Mouse (Mus musculus) gonadal fat pad, adult 2 months (tissue): ENCODE data around the gene Tymp. TPM values are rescaled to one million over a fixed set of nuclear protein-coding genes. Genes with fewer than 3 reads are reported as not detected.

ENCODE experiments used
- DNase-seq: peaks from one replicate; pipeline ENCODE4 v3.0.0-alpha.2; 2012; ENCODE audit warnings: low read depth
- polyA plus RNA-seq: library from polyadenylated mRNA; depleted of rRNA; stranded (reverse); fragments of >200 nt; gene quantifications from 2 replicates; pipeline ENCODE4 v1.2.3, GENCODE M21; 2012

Tymp gene
- polyA plus RNA-seq, 1 experiment: 2.3 TPM

DNA sequence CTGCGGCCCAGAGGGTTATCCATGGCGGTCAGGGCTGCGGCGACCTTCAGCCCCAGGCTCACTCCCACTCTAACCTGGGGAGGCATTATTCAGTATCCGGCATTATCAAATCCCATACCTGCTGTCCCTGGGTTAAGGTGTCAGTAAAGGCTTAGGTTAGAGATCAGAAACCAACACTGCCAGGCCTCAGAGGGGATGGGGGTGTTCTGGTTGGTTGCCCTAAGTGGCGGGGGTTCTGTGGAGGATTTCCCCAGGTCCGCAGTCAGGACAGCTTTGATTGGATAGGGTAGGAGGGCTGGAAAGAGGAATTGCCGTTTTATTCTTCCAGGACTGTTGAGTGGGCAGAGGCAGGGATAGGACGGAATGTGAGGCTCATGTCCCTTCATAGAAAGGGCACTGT is 2.5 kb downstream of the Tymp start:
- no peak for DNase-seq

DNA sequence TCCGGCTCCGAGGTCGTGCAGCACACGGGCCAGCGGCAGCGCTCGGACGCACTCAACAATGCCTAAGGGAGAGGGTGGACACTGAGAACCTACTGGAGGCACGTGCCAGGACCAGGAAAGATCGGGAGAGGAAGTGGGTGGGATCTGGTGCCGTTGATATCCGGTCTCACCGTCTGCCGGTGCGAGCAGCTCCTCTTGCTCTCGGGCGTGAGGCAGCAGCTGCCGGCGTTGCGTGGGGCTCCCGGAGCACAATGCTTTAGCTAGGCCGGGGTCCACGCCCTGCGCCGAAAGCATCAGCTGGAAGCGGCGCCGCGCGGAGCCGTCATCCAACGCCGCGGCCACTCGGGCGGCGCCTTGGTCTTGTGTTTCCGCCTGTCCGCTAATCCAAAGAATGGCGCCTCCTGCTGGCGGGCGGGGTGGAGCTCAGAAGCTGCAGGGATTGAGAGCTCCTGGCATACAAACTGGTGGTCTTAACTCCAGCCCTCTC is 3.0 kb downstream of the Tymp start, which contains the start of gene Sco2:
TSS of gene Sco2 (minus strand) at position 85 of the 487 bp plus-strand sequence.
- DNase-seq: peak; percentile 51

DNA sequence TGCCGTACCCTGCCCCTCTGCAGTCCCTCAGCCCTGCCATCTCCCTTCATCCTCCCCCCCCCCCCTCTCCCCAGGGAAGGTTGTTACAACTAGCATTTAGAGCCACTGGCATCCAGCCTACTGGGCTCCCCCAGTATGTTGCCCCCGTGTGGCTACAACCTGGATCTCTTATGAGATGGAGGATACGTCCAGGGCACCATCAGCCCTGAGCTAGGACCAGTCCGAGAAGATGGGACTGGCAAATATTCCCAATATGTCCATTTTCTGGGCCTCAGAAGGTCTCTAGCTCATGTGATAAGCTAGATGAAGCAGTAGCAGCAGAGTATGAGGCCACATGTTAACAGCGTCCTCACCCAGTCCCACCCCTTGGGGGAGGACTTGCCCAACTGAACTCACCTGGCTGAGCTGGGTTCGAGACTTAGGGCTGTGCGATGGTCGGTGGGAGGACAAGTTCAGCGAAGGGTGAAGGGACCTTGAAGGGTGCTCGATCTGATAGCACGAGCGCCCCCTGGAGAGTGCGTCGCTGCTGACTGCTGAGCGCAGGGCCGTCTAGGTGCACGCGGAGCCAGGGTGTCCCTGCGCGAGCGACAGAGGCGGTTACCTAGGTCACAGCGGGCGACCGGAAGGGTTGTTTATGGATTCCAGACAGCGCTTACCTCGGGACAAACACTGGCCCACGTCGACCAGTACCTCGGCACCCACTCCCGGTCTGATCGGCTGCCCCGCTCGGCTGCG is 3.6 kb downstream of the Tymp start:
- DNase-seq: peak; percentile 28

DNA sequence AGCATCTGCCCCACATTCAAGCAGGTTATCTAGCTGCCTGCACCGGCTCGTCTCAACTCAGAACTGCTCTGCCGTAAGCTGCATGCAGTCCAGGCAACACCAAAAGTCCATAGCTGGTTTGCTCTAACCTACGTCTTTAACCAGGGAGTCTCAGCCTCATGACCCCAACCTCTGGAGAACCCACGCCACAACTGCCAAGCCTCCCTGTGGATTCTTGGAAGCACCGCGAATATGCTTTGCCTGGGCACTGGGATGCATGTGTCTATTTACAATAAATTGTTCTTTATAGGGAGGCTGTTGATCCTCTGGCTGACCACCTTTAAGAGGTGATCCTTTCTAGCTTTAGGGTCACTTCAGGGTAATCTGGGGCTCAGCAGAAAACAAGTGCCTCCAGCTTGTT is 4.3 kb downstream of the Tymp start:
- no peak for DNase-seq

DNA sequence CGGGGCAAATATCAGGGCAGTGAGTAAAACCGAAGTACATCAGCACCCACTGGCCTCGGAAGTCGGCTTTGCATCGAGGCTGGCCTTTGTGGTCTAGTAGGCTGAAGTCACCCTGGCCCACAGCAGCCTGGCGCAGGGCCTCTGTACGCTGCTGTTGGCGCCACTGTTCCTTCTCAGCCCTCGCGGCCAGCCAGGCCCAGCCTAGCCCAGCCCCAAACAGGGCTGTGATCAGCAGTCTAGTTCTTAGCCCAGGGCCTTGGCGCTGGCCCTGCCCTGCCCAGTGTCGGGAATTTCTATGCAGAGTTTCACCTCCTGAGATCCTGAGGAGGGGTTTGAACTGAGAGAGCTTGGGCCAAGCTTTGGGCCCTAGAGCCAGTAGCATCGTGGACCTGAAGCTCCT is 4.8 kb downstream of the Tymp start:
- no peak for DNase-seq

DNA sequence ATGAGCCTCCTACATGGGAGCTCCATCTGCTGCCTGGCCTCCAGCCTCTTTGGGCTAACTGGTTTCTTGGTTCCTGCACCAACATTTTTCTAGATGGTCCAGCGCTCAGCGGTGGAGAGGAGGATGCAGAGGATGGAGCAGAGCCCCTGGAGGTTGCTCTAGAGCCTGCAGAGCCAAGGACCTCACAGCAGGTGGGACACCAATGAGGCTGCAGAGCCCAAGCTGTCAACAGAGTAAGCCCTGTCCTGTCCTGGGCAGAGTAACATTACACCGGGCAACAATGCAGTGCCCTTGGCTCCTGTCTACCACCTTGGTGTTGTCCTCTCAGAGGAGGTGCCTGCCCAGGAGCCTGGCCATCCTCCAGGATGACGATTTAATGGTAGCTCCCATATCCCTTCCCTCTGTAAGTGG is 11.7 kb downstream of the Tymp start:
- DNase-seq: no peak

DNA sequence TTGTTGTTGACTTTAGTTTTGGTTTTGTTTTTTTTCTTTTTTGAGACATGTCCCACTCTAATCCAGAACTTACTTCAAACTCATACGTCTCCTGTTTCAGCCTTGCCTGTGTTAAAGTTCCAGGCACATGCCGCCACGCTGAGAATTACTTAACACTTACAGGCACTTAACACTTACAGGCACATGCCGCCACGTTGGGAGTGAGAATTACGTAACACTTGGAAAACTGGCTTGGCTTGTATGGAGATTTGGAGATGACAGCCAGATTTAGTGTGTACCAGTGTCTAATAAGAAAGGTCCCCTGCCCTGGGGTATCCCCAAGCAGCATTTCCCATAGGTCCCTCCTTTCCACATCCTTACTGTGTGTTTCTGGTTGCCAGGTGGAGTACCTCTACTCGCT is 13.8 kb downstream of the Tymp start:
- DNase-seq: peak; percentile 92

DNA sequence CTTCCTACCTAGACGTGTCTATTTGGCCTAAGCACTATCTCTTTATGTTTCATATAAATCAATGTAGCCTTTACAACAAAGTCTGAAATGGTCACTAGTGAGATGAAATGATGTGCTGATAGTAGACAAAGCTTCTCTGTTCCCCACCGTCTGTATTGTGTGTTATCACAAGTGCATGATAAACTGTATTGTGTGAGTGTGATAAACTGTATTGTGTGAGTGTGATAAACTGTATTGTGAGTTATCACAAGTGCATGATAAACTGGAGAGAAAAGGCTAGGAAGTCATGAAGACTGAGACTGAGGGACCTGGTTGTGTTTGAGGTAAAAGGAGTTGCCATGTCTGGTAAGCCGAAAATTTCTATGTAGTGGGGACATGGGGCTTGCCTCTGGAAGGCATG is 18.1 kb downstream of the Tymp start:
- DNase-seq: no peak

DNA sequence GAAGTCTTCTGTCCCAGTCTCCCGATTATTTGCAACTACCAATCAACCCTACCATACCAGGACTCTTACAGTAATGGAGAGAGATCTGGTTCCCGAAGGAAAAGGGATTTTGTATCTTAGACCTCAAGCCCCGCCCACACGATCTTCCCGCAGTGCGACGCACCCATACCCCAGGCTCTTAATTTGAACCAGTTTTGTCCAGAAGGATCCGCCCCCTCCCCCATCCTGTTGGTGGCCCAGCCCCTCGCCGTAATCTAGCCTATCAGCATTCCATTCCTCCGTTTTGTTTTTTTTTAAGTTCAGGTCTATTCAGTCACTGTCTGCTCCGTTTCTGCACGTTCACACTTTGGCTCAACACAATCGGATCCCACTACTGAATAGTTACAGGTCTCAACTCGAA is 20.5 kb downstream of the Tymp start:
- DNase-seq: peak; percentile 38

DNA sequence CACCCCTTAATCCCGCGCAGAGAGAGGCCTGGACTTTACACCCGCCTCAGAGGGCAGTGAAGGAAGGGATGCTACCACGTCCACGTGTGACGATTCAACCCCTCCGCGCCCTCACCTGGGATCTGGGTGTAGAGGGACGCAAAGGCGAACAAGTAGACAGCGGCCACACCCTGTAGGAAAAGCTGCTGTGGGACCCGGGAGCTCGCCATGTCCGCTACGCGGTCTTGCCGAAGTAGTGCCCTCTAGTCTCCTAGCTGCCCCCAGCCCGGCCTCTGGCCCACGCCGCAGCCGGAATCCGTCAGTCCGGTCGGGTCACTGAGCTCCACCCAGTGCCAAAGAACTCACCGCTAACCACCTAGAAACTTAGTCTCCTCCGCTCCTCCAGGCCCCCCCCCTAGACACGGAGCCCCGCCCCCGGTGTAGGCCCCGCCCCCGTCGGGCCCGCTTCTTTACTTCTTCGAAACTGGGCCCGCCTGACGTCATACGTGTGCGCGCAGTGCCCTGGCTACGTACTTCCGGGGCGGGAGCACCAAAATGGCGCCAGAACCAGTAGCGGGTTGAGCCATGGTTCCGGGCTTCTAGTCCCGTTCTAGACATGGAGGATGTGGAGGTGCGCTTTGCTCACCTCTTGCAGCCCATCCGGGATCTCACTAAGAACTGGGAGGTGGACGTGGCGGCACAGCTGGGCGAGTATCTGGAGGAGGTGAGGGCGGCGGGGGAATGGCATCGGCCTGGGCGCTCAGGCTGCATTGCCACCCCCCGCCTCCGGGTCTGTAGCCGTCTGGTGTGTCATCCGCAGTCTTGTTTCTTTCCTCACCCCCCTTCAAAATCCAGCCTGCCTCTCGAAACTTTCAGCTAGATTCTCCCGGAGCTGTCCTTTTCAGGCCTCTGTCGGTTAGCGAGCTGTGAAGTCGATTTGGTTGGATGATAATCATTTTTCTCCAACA is 21.3 kb downstream of the Tymp start, which contains the start of the genes Lmf2 and Ncaph2:
TSS of gene Lmf2 (minus strand) at position 419 of the 947 bp plus-strand sequence.
TSS of gene Ncaph2 (plus strand) at position 479 of the 947 bp plus-strand sequence.
- peak; percentile 47 for DNase-seq

DNA sequence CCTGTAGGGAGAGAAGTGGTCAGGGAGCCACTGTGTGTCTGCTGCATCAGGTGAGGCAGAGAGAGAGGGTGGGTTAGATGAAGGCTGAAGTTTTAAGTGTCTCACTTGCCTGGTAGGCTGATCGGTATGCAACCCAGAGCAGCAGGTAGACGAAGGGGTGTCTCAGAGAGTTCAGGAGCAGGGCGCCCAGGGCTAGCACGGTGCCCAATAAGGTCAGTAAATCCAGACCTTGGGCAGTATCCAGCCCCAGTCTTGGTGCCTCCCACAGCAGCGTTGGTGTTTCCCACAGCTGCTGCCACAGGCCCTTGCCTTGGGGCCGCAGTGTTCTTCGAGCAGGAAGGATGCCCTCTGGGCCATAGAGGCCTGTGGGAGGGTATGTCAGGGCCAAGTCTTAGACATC is 22.4 kb downstream of the Tymp start:
- DNase-seq: no peak

DNA sequence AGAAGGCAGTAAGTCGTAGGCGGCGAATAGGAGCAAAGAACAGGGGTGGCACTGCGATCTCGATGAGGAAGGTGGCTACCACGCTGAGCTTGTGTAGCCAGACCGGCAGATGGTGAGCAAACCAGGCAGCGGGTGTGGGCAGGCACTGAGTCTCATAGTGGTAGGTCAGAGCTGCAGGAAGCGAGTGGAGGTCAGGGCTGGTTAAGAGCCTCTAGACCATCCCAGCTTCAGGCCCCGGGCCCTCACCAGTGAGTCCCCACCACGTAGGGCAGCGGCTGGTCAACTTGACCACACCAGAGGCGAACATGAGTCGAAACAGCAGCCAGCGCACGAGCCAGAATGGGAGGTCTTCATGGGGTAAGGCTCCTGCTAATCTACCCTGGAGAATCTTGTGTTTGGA is 23.0 kb downstream of the Tymp start:
- DNase-seq: no peak

DNA sequence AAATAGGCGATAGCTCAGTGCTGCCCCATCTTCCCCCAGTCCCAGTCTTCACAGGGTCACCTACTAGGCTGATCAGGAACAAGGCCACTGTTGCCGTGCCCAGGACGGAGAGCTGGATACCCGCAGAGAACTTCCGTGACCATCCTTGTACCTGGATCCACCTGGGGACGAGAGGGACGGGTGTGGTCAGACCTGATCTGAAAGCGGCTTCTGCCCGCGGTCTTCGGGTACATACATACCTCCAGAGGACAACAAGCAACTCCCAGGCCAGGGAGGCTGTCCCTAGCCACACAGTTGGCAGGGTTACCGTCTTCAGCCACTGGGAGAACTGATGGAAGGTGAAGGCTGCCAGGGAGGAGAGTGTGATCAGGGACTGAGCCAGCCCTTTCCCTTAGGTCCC is 24.0 kb downstream of the Tymp start:
- no peak for DNase-seq

DNA sequence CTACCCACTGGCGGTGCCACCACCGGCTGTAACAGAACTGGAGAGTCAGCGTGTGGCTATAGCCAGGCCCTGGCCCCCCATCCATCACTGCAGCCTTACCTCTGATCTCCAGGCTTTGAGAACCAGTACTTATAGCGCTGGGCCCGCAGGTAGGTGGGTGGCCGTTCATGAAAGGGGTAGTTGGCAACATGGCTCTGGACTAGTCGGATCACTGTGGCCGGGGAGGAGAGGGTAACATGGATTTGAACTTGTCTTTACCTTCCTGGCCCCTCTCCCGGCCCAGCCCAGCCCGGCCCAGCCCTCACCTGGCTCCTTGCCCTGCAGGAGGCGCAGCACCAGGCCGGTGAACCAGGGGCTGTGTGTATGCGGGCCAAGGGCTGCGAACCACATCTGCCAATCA is 24.8 kb downstream of the Tymp start:
- DNase-seq: no peak

DNA sequence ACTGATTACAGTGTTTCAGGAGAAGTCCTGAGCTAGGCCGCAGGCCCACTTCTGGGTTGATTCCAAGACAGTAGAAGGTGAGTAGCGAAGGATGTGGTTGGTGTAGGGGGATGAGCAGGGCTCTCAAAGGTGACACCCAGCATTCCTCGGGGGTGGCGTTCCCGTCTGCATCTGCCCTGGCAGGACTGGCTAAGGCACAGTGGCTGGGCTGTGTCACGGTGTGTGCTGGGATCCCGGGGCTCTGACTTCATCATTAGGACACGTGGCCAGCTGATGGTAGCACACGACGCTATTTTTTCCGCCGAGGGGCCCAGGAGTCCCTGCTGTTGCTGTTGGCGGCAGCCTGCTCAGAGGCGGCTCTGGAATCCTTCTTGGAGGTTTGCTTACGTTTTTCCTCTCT is 25.5 kb downstream of the Tymp start:
- DNase-seq: no peak

DNA sequence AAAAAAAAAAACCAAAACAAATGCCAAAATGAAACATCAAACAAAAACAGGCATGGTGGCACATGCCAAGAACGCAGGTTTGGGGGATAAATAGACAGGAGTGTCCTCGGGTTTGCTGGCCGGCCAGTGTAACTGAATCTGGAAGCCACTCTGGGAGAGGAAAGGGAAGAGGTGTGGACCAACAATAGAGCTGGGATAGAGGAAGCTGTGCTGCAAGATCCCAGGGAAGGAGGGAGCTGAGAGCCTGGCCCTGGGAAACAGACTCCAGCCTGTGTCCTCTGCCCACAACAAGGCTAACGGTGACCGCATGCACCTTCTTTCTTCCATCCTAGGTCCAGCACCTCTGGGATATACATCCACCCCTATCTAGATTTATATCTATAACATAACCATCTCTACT is 26.4 kb downstream of the Tymp start:
- DNase-seq: no peak

DNA sequence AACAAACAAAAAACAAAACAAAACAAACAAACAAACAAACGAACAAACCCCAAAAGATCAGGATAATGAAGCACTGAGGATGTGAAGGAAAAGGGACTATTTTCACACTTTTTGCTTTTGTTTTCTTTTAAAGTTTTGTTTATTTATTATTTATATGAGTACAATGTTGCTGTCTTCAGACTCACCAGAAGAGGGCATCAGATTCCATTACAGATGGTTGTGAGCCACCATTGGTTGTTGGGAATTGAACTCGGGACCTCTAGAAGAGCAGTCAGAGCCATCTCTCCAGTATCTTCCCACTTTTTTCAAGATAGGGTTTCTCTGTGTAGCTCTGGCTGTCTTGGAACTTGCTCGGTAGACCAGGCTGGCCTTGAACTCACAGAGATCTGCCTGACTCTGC is 33.5 kb downstream of the Tymp start:
- no peak for DNase-seq

DNA sequence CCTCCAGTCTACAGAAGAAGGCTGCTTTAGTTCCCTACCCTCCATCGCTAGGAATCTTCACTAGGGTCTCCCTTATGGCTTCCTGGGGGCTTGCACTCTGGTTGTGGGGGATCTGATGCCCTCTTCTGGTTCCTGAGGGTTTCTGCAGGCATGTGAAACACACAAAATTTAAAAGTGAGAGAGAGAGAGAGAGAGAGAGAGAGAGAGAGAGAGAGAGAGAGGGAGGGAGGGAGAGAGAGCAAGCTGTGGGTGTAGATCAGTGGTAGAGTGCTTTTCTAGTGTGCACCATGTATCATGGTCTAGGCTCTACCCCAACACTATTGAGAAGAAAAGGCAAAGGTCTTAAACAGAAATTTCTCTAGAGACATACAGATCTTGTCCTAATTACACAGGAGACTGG is 35.2 kb downstream of the Tymp start:
- DNase-seq: no peak

DNA sequence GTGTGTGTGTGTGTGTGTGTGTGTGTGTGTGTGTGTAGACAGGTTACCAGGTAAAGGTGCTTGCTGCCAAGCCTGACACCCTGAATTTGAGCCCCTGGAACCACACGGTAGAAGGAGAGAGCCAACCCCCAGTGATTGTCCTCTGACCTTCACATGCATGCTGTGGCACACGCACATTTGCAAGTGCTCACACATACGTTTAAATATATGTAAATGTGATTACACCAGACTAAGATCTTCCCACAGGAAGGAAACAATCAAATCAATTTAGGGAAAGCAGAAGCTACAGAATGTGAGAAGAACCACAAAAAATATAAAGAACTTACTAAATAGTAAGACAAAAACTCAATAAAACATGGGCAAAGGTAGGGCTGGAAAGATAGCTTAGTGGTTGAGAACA is 36.7 kb downstream of the Tymp start:
- no peak for DNase-seq

DNA sequence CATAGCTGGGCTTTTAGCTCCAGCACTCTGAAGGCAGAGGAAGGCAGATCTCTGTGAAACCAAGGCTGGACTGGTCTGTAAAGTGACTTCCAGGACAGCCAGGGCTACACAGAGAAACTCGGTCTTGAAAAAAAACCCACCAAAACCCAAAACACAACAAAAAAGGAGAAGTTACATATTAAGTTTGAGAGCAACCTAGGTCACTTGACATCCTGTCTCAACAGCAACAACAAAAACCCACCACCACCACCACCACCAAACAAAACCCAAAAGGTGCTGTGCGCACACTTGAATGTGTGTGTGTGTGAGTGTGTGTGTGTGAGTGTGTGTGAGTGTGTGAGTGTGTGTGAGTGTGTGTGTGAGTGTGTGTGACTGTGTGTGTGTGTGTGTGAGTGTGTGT is 37.1 kb downstream of the Tymp start:
- no peak for DNase-seq

DNA sequence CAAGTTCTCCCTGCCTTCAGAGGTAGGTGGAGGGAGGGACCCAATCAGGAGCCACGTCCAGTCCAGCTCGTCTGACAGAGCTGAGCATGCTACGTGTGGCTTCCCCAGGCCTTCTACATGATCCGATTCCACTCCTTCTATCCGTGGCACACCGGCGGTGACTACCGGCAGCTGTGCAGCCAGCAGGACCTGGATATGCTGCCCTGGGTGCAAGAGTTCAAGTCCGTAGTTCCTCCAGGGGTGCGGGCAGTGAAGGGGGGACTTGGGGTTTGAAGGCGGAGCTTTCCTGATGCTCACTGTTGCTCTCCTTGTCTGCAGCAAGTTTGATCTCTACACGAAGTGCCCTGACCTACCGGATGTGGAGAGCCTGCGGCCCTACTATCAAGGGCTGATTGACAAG is 40.4 kb downstream of the Tymp start:
- no peak for DNase-seq

DNA sequence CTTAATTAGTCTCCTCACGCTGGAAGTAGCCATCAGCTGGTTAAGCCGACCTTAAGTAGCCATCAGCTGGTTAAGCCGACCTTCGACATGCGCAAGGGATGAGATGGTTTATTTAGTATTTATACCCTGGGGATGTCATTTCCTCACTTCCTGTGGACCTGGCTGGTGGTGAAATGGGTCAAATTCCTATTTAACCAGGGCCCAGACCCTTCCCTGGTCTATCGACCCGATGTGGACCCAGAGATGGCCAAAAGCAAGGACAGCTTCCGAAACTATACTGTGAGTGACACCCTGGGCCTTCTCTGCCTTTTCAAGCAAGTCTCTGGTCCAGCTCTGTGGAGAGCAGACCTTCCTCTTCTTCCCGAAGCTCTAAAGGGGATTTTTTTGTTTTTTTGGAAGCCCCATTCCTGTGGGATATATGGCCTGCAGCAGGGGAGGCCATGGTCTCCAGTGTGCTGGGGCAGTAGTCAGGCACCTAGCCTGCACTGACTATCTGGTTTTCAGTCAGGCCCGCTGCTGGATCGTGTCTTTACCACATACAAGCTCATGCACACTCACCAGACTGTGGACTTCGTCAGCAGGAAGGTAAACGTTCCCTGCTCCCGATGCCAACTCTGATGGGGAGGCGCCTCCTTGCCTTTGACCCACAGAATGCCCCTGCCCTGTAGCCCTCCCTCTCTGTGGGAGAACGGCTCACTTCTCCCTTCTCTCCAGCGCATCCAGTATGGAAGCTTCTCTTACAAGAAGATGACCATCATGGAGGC is 41.9 kb downstream of the Tymp start:
- DNase-seq: no peak
